Mouse (Mus musculus): Measurements from ENCODE around the gene Etl4.
A peak's percentile ranks its signal among the peaks of the same experiment; 100 is the strongest.

Etl4 gene

DNA sequence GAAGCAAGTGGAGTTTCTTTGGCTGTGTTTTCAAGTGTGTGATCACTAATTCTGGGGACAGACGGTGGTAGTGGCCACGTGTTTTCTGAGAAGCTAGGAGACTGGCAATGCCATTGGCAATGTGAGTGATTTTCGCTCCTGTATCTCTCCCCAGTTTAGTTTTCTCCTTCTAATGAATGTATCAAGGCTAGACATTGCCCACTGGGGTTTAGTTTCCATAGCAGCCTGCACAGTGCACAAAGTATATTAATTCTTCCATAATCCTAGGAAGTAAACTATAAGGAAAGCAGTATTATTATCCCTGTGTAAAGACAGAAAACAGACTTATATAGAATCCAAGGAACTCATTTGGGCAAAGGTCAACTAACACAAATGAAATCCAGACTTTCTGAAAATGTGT lies 852.2 kb downstream of the Etl4 start:
- no peak for DNase-seq (ENCODE audit: low read depth, low spot score)

DNA sequence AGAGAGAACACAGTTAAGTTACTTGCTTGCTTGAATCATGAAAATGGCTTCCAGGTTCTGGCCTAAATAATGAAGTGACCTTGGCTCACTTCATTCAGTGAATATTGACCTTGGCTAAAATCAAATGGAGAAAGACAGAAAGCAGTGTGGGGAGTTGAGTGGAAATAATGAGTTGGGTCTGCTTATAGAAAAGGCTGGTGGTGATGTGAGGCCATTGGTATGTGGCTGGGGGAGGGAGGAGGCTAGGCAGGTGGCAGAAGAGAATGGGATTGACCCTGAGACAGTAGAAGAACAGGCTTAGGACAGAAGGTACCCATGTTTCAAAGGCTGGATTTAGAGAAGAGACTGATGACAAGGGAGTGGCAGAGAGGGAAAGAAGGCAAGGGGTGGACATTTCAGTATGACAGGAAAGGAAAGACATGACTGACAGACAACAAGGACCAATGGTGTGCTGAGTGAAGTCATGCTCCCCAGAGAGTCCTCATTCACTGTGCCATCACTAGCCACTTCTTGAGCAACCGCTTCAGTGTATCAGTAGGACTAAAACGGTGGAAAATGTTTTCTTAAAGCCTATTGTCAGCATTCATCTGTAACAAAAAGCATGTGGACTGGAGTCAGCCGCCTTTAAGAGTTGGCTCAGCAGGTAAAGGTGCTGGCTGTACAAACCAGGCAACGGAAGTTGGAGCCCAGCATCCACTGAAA lies 854.1 kb downstream of the Etl4 start:
- DNase-seq (ENCODE audit: low read depth, low spot score), result no peak

DNA sequence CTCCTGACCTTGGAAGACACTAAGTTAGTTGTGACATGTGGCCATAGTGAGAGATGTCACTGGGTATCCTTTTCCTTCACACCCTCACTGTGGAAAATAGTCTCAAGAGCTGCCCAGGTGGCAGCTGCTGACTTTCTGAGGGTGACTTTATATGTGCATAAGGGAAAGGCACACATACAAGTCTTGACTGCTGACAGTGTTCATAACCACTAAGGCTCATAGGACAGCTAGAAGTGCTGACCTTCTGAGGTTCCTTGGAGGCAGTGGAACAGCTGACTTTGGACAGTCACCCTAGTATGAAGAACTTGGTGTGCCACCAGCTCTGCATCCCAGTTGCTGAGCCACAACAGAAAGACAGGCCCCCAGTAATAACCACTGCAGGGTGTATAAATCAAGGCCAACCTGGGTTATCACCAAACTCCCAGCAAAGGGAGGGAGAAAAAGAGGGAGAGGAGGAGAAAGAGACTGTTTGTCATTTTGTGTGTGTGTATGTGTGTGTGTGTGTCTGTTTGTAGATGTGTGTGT lies 855.0 kb downstream of the Etl4 start:
- no peak for DNase-seq (ENCODE audit: low read depth, low spot score)

DNA sequence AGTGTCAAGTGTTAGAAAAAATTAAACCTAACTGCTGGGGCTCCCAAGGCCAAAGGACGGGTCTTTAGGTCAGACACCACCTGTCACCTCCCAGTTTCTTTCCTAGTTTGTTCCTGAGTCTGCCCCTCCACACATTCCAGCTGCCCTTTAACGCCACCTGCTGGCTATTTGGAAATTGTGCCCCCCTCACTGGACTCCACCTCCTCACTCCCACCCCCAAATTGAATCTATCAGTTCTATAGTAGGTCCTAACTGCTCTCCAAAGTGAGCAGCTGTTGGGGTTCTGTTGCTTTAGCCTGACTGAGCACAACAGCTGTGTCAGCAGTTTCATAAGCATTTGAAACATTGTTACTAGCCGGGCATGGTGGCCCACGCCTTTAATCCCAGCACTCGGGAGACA lies 859.1 kb downstream of the Etl4 start:
- no peak for DNase-seq (ENCODE audit: low read depth, low spot score)

DNA sequence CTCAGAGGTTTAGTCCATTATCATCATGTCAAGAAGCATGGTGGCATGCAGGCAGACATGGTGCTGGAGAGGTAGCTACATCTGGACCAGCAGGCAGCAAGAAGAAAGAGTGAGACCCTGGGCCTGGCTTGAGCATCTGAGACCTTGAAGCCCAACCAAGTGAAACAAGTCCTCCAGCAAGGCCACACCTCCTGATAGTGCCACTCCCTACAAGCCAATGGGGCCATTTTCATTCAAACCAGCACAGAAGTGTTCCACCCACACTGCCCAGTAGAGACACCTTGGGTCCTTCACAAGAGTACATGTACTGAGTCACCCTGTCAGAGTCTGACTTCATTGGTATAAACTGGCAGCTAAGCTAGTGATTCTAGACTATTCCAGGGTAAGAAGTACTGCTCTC lies 860.6 kb downstream of the Etl4 start:
- no peak for DNase-seq (ENCODE audit: low read depth, low spot score)

DNA sequence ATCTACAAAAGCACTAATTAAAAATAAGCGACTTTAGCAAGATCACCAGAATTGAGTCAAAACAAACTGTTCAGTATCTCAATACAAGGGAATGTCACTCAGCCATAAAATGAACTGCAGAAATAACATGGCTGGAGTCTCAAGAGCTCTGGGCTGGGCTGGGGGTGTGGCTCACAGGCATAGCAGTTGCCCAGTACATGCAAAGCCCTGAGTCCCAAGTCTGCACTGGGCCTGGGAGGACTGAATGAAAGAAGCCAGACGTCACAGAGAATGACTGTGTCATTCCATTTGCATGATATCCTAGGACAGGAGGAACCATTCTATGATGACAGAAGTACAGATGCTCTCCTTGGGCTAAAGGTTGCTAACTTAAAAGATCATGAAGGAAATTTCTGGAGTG lies 864.9 kb downstream of the Etl4 start:
- no peak for DNase-seq (ENCODE audit: low read depth, low spot score)

DNA sequence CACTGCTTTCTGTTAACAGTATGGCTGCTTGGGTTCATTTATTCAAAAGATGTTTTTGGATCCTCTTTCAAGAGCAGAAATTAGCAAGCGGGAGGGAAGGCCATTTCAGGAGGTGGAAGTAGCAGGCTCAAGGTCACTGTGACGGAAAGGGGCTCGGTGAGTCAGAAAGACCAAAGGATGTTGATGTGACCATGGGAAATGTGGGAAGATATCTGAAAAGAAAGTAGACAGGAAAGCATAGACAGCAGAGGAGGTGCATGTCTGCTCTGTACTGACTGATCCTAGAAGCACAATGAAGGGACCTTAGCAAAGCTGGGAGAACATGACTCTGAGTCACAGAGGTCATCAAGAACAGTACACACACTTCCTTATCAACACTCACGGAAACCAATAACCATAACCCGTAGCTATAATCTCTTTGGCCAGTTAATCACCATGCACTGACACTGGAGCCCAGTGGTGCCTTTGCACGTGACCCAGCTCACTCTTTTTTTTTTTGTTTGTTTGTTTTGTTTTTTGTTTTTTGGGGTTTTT lies 866.7 kb downstream of the Etl4 start:
- DNase-seq (ENCODE audit: low read depth, low spot score), result no peak

DNA sequence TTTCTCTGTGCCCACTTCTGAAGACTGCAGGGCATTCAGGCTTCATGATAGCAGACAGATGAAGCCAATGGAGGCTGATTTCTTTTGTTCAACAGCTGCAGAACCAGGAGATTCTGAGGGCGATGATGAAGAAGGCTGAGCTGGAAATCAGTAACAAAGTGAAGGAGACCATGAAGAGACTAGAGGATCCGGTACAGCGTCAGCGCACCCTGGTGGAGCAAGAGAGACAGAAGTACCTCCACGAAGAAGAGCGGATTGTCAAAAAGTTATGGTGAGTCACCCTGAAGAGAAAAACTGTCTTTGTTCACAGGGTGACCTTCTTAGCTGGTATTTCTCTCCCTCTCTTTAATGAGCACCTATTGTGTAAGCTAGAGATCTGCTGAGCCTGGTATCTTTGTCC lies 868.4 kb downstream of the Etl4 start:
- no peak for DNase-seq (ENCODE audit: low read depth, low spot score)

DNA sequence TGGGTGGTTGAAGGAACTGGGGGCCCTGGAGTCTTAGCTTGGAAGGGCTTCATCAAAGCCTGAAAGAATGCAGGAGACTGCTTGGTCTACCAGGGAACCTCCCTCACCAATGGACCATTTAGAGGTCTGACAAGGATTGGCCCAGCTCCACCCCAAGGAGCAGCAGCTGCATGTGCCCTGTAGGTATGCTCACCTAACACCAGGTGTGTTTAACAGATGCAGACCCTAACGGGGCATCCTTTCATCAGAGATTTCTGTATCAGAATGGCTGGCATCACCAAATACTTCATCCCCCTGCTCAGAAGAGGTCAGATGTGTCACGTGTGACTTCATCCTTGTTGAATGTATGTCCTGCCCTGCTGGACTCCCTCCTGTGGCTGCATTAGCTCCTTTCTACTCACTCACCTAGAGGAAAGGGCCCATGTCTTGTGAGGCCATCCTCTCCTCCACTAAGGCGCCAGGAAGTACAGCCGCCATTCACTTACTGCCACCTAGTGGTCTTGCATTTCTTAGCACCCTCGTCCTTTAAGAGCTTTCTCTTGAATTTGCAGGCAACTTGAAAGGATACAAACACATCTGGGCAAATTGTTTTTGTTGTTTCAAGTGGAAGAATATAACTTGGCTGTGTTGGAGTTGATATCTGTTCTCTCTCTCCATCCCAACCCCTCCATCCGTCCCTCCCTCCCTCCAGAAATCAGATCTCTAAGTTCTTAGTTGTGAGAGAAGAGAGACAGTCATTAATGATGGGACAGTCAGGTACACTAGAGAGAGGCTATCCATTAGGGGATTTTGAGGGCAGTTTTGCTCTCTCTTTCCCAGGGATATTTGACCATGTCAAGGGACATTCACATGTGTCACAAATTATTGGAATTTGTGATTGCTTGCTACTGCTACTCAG lies 870.2 kb downstream of the Etl4 start:
- DNase-seq (ENCODE audit: low read depth, low spot score), result peak; percentile 66

DNA sequence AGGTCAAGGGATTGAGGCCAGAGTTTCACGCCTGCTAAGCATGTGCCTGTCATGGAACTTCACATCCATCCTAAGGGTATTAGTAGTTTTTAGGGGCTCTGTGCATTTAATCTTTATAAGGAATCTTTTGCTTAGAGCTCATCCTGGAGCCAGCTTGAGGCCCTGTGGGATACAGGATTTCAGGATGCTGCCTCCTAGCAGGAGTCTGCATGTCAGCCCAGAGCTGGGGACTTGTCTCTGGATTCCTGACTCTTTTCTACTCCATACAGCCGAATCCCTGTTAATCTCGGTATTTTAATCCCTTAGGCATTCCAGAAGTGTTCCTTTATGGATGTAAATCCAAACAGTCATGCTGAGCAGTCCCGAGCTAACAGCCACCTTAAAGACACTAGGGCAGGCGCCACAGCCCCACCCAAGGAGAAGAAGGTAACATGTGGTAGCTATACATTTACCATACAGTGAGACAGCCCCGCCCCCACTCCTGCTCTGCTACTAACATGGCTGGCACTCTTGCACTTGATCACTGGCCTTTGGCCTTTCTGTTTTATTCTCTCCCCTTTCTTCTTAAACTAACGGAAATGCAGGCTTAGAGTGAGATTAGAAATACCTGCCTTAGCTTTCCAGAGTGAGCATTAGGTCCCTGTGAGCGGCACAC lies 891.8 kb downstream of the Etl4 start:
- DNase-seq (ENCODE audit: low read depth, low spot score), result no peak

DNA sequence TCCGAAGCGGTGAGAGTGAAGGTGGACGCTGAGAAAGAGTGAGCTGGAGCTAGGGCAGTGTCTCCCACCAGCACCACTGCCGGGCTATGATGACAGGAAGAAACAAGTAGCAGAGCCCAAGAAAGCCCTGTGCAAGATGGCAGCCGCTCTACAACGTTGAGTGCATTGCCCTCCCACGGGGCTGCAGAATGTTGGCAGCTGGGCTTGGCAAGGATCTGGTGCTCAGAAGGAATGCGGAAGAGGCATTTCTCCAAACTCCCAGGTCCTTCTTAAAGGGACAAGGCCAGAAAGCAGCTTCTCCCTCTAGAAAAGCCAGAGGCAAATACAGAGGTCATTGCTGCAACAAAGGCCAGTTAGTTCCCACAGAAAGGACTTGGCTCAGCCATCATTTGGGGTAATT lies 901.9 kb downstream of the Etl4 start:
- DNase-seq (ENCODE audit: low read depth, low spot score), result peak; percentile 52

DNA sequence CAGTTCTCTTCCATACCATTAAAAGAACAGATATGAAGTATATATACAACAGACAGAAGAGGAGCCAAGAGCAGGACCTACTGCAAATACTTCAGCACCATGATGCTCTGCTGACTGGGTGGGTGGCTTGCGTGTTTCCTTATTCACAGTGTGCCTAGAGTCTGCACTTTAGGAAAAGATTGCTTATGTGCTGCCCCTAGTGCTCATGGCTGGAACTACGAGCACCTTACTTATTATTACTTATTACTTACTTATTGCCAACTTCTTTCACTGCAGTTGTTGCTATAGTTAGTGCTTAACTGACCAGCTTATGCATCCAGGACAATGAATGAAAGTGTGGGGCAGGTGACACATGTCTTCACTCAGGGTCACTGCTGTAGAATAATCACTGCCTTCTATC lies 904.4 kb downstream of the Etl4 start:
- peak; percentile 25 for DNase-seq (ENCODE audit: low read depth, low spot score)

DNA sequence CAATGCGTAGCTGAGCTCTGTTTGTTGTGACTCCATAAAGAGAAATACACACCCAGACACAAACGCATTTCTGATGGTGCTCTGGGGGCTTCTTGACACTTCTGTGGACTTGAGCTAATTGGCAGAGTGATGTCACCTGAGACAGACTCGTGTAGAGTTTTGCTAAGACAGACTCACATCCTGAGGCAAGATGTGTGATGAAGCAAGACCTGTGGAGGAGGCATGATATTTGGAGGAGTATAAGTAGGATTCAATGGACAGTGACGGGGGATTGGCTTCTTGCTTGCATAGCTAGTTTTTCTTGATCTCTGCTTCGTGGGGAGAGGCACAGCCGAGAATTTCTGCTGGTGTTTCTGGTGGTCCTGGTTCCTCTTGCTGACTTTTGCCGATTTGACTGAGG lies 908.6 kb downstream of the Etl4 start:
- no peak for DNase-seq (ENCODE audit: low read depth, low spot score)

DNA sequence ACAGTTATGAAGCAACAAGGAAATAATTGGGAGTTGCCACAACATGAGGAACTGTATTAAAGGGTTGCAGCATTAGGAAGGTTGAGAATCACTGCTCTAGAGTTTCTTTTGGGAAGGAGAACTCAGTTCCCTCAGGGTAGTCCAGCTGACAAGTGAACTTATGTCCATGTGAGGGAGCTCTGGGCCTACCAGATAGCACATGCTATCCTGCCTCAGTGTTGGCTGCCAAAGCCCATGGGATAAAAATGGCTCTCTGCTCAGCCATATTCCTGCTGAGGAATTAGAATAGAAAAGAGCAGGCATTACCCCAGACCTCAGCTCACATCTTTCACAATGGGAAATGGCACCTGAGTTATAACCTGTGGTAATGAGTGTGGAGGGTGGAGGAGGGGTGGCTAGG lies 916.7 kb downstream of the Etl4 start:
- DNase-seq (ENCODE audit: low read depth, low spot score), result no peak

DNA sequence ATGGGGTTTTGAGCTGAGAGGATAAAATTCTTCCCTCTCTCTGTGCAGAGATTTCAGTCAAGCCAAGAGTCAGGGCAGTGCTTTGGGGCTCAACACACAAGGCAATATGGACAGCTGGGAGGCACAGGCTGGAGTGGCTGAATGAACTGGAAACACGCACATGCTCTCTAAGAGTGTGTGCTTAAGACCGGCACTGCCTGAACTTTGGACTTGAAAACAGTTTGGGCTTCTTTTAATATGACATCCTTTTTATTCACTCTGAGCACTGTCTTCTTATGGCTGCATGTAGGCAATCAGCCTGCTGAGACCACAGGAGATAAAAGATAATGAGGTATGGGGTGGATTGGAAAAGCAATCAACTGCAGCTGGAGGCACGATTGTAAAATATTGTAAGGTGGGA lies 921.3 kb downstream of the Etl4 start:
- no peak for DNase-seq (ENCODE audit: low read depth, low spot score)

DNA sequence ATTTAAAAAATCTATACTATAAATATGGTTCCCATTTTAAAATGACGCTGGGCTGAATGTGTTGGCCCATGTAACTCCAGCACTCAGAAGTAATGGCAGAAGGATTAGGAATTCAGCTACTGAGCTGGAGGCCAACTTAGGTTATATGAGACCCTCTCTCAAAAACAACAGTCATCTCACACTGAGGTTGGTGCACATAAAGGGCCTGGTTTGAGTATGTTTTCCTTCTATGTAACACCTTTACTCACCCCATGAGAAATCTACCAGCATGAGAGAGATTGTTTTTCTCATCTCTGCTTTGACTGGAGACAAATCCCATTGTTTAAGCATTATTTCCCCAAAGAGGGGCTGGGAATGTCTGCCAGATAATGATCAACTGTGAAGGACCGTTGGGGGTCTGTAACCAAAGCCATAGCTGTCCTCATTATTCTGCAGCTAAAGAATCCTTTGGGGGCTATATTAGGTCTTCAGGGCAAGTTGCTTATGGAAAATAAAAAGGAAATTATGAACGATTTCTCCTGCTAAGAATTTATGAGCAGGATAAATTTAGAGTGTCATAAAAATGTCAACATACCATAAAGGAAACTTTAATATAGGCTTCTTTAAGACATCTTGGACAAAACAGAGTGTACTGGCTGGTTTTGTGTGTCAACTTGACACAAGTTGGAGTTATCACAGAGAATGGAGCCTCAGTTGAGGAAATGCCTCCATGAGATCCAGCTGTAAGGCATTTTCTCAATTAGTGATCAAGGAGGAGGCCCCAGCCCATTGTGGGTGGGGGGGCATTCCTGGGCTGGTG lies 922.2 kb downstream of the Etl4 start:
- no peak for DNase-seq (ENCODE audit: low read depth, low spot score)

DNA sequence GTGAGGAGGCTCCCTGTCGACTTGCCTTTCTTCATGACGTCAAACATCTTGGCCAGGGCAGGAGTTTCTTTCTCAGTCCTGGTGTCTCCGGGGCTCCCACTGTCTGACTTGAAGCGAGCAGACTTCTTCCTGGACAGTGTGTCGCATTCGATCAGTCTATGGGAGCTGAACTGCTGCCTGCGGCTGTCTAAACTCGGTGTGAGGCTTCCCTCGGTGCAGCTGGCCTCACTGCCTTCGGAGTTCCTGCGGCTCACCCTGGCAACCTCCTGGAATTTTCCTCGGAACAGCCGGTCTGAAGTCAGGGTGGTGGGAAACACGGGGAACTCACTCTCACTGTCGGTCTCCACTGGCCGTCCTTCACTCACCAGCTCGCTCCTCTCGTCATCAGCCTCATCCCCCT lies 939.8 kb downstream of the Etl4 start:
- no peak for DNase-seq (ENCODE audit: low read depth, low spot score)
